Mouse (Mus musculus): ENCODE results near the gene Myo16. TPM values are rescaled to one million over a fixed set of nuclear protein-coding genes. Genes with fewer than 3 reads are reported as not detected.

The Myo16 gene
- polyA plus RNA-seq, 1 experiment from 2014 or later = 2.8 TPM

GRCm38 (mm10) chr8:10619689-10620088 is 466.0 kb downstream of the Myo16 start:
- no peak for ATAC-seq (ENCODE audit: low FRiP score, low read depth)
- no peak overlapping the region for H3K4me3 ChIP-seq
- H3K27me3 ChIP-seq (replicated peaks) = no peaks in the 10 kb centered on the region
- no peaks in the 10 kb centered on the region for H3K4me1 ChIP-seq
- H3K9ac ChIP-seq = no peak overlapping the region
- H3K36me3 ChIP-seq = no peaks in the 10 kb centered on the region
- 0 out of 2 replicates have a peak, but pooled peaks cover 1% of the 10 kb centered on the region for H3K9me3 ChIP-seq
- no peak overlapping the region for H3K4me2 ChIP-seq (replicated peaks)
- H3K27ac ChIP-seq = no peak overlapping the region
- 87% methylated on average over 2 of the region's 2 CpGs for WGBS

GRCm38 (mm10) chr8:10625262-10625661 is 471.6 kb downstream of the Myo16 start:
- Histone ChIP-seq H3K4me3 (no peak overlapping the region), H3K27ac (no peak overlapping the region), H3K27me3 (replicated peaks) (no peaks in the 10 kb centered on the region), H3K9ac (no peak overlapping the region), H3K9me3 (no peaks in the 10 kb centered on the region), H3K4me2 (replicated peaks) (no peak overlapping the region), H3K36me3 (no peaks in the 10 kb centered on the region), H3K4me1 (peaks cover 7% of the 10 kb centered on the region)
- ATAC-seq (ENCODE audit: low FRiP score, low read depth) = no peak
- 18% methylated on average over 5 of the region's 5 CpGs for WGBS

GRCm38 (mm10) chr8:10628725-10629124 is 475.0 kb downstream of the Myo16 start:
- Histone ChIP-seq H3K27me3 (replicated peaks) (no peaks in the 10 kb centered on the region), H3K4me3 (no peak overlapping the region), H3K9me3 (no peaks in the 10 kb centered on the region), H3K4me1 (peaks cover 7% of the 10 kb centered on the region), H3K9ac (no peak overlapping the region), H3K27ac (no peak overlapping the region), H3K4me2 (replicated peaks) (no peak overlapping the region), H3K36me3 (no peaks in the 10 kb centered on the region)
- 62% methylated on average over 8 of the region's 8 CpGs for WGBS
- ATAC-seq (ENCODE audit: low FRiP score, low read depth) = no peak

GRCm38 (mm10) chr8:10629862-10630261 is 476.2 kb downstream of the Myo16 start:
- H3K4me3 ChIP-seq = no peak overlapping the region
- H3K36me3 ChIP-seq = no peaks in the 10 kb centered on the region
- H3K4me1 ChIP-seq = peaks cover 15% of the 10 kb centered on the region
- no peak overlapping the region for H3K27ac ChIP-seq
- no peak overlapping the region for H3K4me2 ChIP-seq (replicated peaks)
- no peak for ATAC-seq (ENCODE audit: low FRiP score, low read depth)
- H3K27me3 ChIP-seq (replicated peaks) = no peaks in the 10 kb centered on the region
- WGBS = 65% methylated on average over 5 of the region's 5 CpGs
- H3K9me3 ChIP-seq = no peaks in the 10 kb centered on the region
- no peak overlapping the region for H3K9ac ChIP-seq

- Histone ChIP-seq H3K4me3 (no peak overlapping the region), H3K27ac (no peak overlapping the region), H3K4me2 (replicated peaks) (no peak overlapping the region), H3K4me1 (peaks cover 15% of the 10 kb centered on the region), H3K36me3 (no peaks in the 10 kb centered on the region), H3K27me3 (replicated peaks) (no peaks in the 10 kb centered on the region), H3K9ac (no peak overlapping the region), H3K9me3 (no peaks in the 10 kb centered on the region)
- ATAC-seq (ENCODE audit: low FRiP score, low read depth) = no peak
- 89% methylated on average over 2 of the region's 2 CpGs for WGBS
Observed at GRCm38 (mm10) chr8:10631006-10631405, 477.3 kb downstream of the Myo16 start.

- 84% methylated on average over 6 of the region's 6 CpGs for WGBS
- H3K4me1 ChIP-seq = peaks cover 15% of the 10 kb centered on the region
- H3K4me2 ChIP-seq (replicated peaks) = no peak overlapping the region
- no peak overlapping the region for H3K4me3 ChIP-seq
- no peak overlapping the region for H3K9ac ChIP-seq
- no peak for ATAC-seq (ENCODE audit: low FRiP score, low read depth)
- no peaks in the 10 kb centered on the region for H3K9me3 ChIP-seq
- no peaks in the 10 kb centered on the region for H3K27me3 ChIP-seq (replicated peaks)
- no peak overlapping the region for H3K27ac ChIP-seq
- no peaks in the 10 kb centered on the region for H3K36me3 ChIP-seq
Observed at GRCm38 (mm10) chr8:10632603-10633002, 478.9 kb downstream of the Myo16 start.

- no peak overlapping the region for H3K27ac ChIP-seq
- H3K27me3 ChIP-seq (replicated peaks) = no peaks in the 10 kb centered on the region
- WGBS = 70% methylated on average over 11 of the region's 12 CpGs
- no peak overlapping the region for H3K4me3 ChIP-seq
- no peaks in the 10 kb centered on the region for H3K36me3 ChIP-seq
- no peaks in the 10 kb centered on the region for H3K9me3 ChIP-seq
- no peak overlapping the region for H3K9ac ChIP-seq
- peaks cover 15% of the 10 kb centered on the region for H3K4me1 ChIP-seq
- no peak for ATAC-seq (ENCODE audit: low FRiP score, low read depth)
- H3K4me2 ChIP-seq (replicated peaks) = no peak overlapping the region
Observed at GRCm38 (mm10) chr8:10633360-10634140, 479.8 kb downstream of the Myo16 start.

GRCm38 (mm10) chr8:10634421-10634820 is 480.7 kb downstream of the Myo16 start:
- Histone ChIP-seq H3K36me3 (no peaks in the 10 kb centered on the region), H3K27me3 (replicated peaks) (no peaks in the 10 kb centered on the region), H3K27ac (no peak overlapping the region), H3K9me3 (no peaks in the 10 kb centered on the region), H3K4me2 (replicated peaks) (no peak overlapping the region), H3K4me3 (no peak overlapping the region), H3K4me1 (peaks cover 13% of the 10 kb centered on the region), H3K9ac (no peak overlapping the region)
- no peak for ATAC-seq (ENCODE audit: low FRiP score, low read depth)
- 70% methylated on average over 13 of the region's 13 CpGs for WGBS

GRCm38 (mm10) chr8:10638871-10639270 is 485.2 kb downstream of the Myo16 start:
- H3K4me2 ChIP-seq (replicated peaks) = no peak overlapping the region
- no peak for ATAC-seq (ENCODE audit: low FRiP score, low read depth)
- H3K9me3 ChIP-seq = no peaks in the 10 kb centered on the region
- no peak overlapping the region for H3K4me3 ChIP-seq
- 91% methylated on average over 8 of the region's 8 CpGs for WGBS
- H3K9ac ChIP-seq = no peak overlapping the region
- no peaks in the 10 kb centered on the region for H3K36me3 ChIP-seq
- peaks cover 8% of the 10 kb centered on the region; the same call in 1 of the 2 replicates for H3K4me1 ChIP-seq
- H3K27ac ChIP-seq = no peak overlapping the region
- H3K27me3 ChIP-seq (replicated peaks) = no peaks in the 10 kb centered on the region

GRCm38 (mm10) chr8:10640176-10640810 is 486.6 kb downstream of the Myo16 start:
- no peak overlapping the region for H3K4me3 ChIP-seq
- no peaks in the 10 kb centered on the region for H3K36me3 ChIP-seq
- ATAC-seq (ENCODE audit: low FRiP score, low read depth) = no peak
- H3K27ac ChIP-seq = no peak overlapping the region
- H3K4me2 ChIP-seq (replicated peaks) = no peak overlapping the region
- no peaks in the 10 kb centered on the region for H3K9me3 ChIP-seq
- WGBS = 85% methylated on average over 9 of the region's 9 CpGs
- H3K4me1 ChIP-seq = peaks cover 4% of the 10 kb centered on the region; the same call in 1 of the 2 replicates
- no peak overlapping the region for H3K9ac ChIP-seq
- no peaks in the 10 kb centered on the region for H3K27me3 ChIP-seq (replicated peaks)

- no peak for ATAC-seq (ENCODE audit: low FRiP score, low read depth)
- Histone ChIP-seq H3K27me3 (replicated peaks) (no peaks in the 10 kb centered on the region), H3K9me3 (no peaks in the 10 kb centered on the region), H3K36me3 (no peaks in the 10 kb centered on the region), H3K4me1 (peaks cover 4% of the 10 kb centered on the region; the same call in 1 of the 2 replicates), H3K4me2 (replicated peaks) (no peak overlapping the region), H3K27ac (no peak overlapping the region), H3K4me3 (no peak overlapping the region), H3K9ac (no peak overlapping the region)
- 83% methylated on average over 7 of the region's 7 CpGs for WGBS
Observed at GRCm38 (mm10) chr8:10640859-10641258, 487.1 kb downstream of the Myo16 start.

GRCm38 (mm10) chr8:10641343-10641742 is 487.6 kb downstream of the Myo16 start:
- ATAC-seq (ENCODE audit: low FRiP score, low read depth) = no peak
- H3K4me3 ChIP-seq = no peak overlapping the region
- no peaks in the 10 kb centered on the region for H3K27me3 ChIP-seq (replicated peaks)
- H3K27ac ChIP-seq = no peak overlapping the region
- no peak overlapping the region for H3K4me2 ChIP-seq (replicated peaks)
- no peaks in the 10 kb centered on the region for H3K36me3 ChIP-seq
- H3K4me1 ChIP-seq = peaks cover 4% of the 10 kb centered on the region; the same call in 1 of the 2 replicates
- H3K9me3 ChIP-seq = no peaks in the 10 kb centered on the region
- H3K9ac ChIP-seq = no peak overlapping the region
